Mouse (Mus musculus) hindbrain, embryonic 12.5 days (tissue): ENCODE data around the gene Cdk5rap2. TPM values are rescaled to one million over a fixed set of nuclear protein-coding genes. Genes with fewer than 3 reads are reported as not detected.

Source experiments
- ATAC-seq: fragments of 200-750 bp; cut with Nextera tagmentation; 2 replicates; pipeline ENCODE4 v1.8.0; 2017; ENCODE audit warnings: moderate TSS enrichment; ENCODE audit not compliant: low FRiP score
- H3K27ac ChIP-seq: fragments of 300-500 bp; sonication (generic); 2 replicates; pipeline ENCODE4 v1.5.1; 2016; ENCODE audit warnings: mild to moderate bottlenecking
- H3K27me3 ChIP-seq: fragments of 300-500 bp; sonication (generic); 2 replicates; pipeline ENCODE4 v1.6.1; 2016; ENCODE audit warnings: mild to moderate bottlenecking
- H3K36me3 ChIP-seq: fragments of 300-500 bp; sonication (generic); 2 replicates; pipeline ENCODE4 v1.6.1; 2016; ENCODE audit warnings: mild to moderate bottlenecking
- H3K4me1 ChIP-seq: fragments of 300-500 bp; sonication (generic); 2 replicates; pipeline ENCODE4 v1.6.1; 2016
- H3K4me2 ChIP-seq: fragments of 300-500 bp; sonication (generic); replicated peaks from 2 replicates; pipeline ENCODE4 v1.6.1; 2016; ENCODE audit warnings: mild to moderate bottlenecking
- H3K4me3 ChIP-seq: fragments of 300-500 bp; sonication (generic); 2 replicates; pipeline ENCODE4 v1.5.1; 2016; ENCODE audit warnings: mild to moderate bottlenecking
- H3K9ac ChIP-seq: fragments of 300-500 bp; sonication (generic); 2 replicates; pipeline ENCODE4 v1.6.1; 2016; ENCODE audit warnings: mild to moderate bottlenecking, moderate library complexity
- H3K9me3 ChIP-seq: fragments of 300-500 bp; sonication (generic); replicated peaks from 2 replicates; pipeline ENCODE4 v1.6.1; 2016; ENCODE audit warnings: mild to moderate bottlenecking
- WGBS: fragments of 180-500 bp; shearing (Covaris S2); methylation state at CpG from one replicate; pipeline ENCODE4 v1.1.7; 2016; 5-methylcytosine and 5-hydroxymethylcytosine counted together
- polyA plus RNA-seq: library from polyadenylated mRNA; unstranded; fragments of >200 nt; fragmentation: Nextera tagmentation; extraction: Ambion mirVana; gene quantifications from 2 replicates; pipeline ENCODE4 v1.2.1, GENCODE M21; 2016

Gene Cdk5rap2
- polyA plus RNA-seq, 1 experiment from 2014 or later: 24.2 TPM

GRCm38 (mm10) chr4:70396701-70397100 is 13.5 kb downstream of the Cdk5rap2 start:
- H3K27me3 ChIP-seq: no peaks in the 10 kb centered on the region
- H3K4me3 ChIP-seq: no peak overlapping the region
- no peaks in the 10 kb centered on the region for H3K4me1 ChIP-seq
- H3K36me3 ChIP-seq: peaks cover 2% of the 10 kb centered on the region; the same call in 1 of the 2 replicates
- H3K9ac ChIP-seq: no peak overlapping the region
- ATAC-seq: no peak
- H3K4me2 ChIP-seq: no peak overlapping the region
- no peaks in the 10 kb centered on the region for H3K9me3 ChIP-seq
- no peak overlapping the region for H3K27ac ChIP-seq
- WGBS: 94% methylated on average over 5 of the region's 5 CpGs

DNA sequence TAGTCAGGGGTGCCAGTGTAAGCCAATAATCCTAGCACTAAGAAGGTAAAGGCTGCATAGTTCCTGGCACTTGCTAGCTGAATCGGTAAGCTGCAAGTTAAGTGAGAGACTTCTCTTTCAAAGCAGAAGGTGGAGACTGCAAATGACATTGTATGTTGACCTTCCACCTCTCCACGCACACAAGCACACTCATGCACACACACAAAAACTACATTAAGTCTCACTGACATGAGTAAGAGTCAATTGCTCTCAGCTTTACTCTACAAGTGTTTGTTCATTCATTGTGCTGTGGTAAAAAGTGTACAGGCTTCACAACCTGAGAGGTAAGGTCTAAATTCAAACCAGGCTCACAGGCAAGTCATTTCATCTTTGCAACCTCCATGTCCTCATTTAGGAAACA is 15.5 kb downstream of the Cdk5rap2 start:
- WGBS: 84% methylated on average over 2 of the region's 2 CpGs
- ATAC-seq: no peak
- H3K9ac ChIP-seq: no peak overlapping the region
- no peaks in the 10 kb centered on the region for H3K4me1 ChIP-seq
- 0 out of 2 replicates have a peak, but pooled peaks cover 2% of the 10 kb centered on the region for H3K36me3 ChIP-seq
- no peaks in the 10 kb centered on the region for H3K27me3 ChIP-seq
- no peak overlapping the region for H3K4me2 ChIP-seq
- no peaks in the 10 kb centered on the region for H3K9me3 ChIP-seq
- H3K4me3 ChIP-seq: no peak overlapping the region
- H3K27ac ChIP-seq: no peak overlapping the region

- Histone ChIP-seq H3K4me3 (no peak overlapping the region), H3K9me3 (no peaks in the 10 kb centered on the region), H3K36me3 (no peaks in the 10 kb centered on the region), H3K4me1 (no peaks in the 10 kb centered on the region), H3K4me2 (no peak overlapping the region), H3K9ac (no peak overlapping the region), H3K27ac (no peak overlapping the region), H3K27me3 (no peaks in the 10 kb centered on the region)
- no peak for ATAC-seq
- WGBS: 92% methylated on average over 11 of the region's 11 CpGs
These were observed 18.4 kb downstream of the Cdk5rap2 start for GRCm38 (mm10) chr4:70391760-70392372.

GRCm38 (mm10) chr4:70391073-70391472 is 19.2 kb downstream of the Cdk5rap2 start:
- Histone ChIP-seq H3K9me3 (no peaks in the 10 kb centered on the region), H3K4me1 (no peaks in the 10 kb centered on the region), H3K9ac (no peak overlapping the region), H3K4me3 (no peak overlapping the region), H3K27me3 (no peaks in the 10 kb centered on the region), H3K4me2 (no peak overlapping the region), H3K36me3 (no peaks in the 10 kb centered on the region), H3K27ac (no peak overlapping the region)
- ATAC-seq: no peak
- 86% methylated on average over 9 of the region's 9 CpGs for WGBS

GRCm38 (mm10) chr4:70386206-70386605 is 24.0 kb downstream of the Cdk5rap2 start:
- no peak overlapping the region for H3K27ac ChIP-seq
- no peaks in the 10 kb centered on the region for H3K36me3 ChIP-seq
- no peaks in the 10 kb centered on the region for H3K27me3 ChIP-seq
- 96% methylated on average over 5 of the region's 5 CpGs for whole genome bisulfite sequencing
- H3K4me3 ChIP-seq: no peak overlapping the region
- ATAC-seq: no peak
- H3K4me2 ChIP-seq: no peak overlapping the region
- H3K4me1 ChIP-seq: no peaks in the 10 kb centered on the region
- no peak overlapping the region for H3K9ac ChIP-seq
- no peaks in the 10 kb centered on the region for H3K9me3 ChIP-seq

- Histone ChIP-seq H3K9me3 (no peaks in the 10 kb centered on the region), H3K36me3 (peaks cover 16% of the 10 kb centered on the region), H3K27ac (no peak overlapping the region), H3K27me3 (no peaks in the 10 kb centered on the region), H3K4me2 (no peak overlapping the region), H3K9ac (no peak overlapping the region), H3K4me3 (no peak overlapping the region), H3K4me1 (no peaks in the 10 kb centered on the region)
- no peak for ATAC-seq
- WGBS: 67% methylated on average over 4 of the region's 4 CpGs
These were observed 32.9 kb downstream of the Cdk5rap2 start for GRCm38 (mm10) chr4:70377359-70377758.

DNA sequence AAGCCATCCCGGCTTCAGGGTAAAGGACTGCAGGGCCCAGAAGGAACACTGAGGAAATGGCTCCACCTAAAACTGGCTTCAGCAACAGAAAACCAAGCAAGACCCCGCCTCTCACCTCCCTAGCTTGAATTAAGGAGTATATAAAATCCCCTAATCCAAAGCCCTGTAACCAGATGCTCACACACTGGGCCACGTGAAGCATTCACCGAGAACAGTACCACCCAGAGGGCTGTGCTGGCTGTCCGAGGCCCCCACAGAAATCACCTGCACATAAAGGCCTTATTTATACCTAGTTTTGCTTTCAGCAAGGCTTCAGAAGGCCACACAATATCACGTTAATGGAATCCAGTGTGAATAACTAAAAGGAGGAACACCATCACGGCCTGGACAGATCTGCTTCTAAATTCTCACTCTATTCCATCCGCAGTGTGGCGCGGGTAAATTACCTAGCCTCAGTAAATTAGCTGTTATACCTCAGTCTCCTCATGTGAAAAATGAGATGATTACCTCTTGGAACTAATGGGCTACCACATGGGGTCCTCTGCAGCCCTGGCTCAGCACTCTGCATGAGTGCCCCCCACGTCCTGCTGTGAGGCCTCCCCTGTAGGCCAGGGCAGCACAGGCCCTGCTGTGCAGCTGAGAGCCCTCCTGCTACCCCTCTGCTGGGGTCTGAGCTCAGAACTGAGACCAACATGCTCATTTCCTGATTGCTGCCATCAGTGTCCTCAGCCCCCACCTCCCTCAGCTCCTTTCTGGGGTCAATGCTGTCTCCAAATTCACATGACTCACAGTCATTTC is 45.0 kb downstream of the Cdk5rap2 start:
- peak overlapping the region; percentile 55 for H3K27ac ChIP-seq
- no peak overlapping the region for H3K4me3 ChIP-seq
- ATAC-seq: peak; percentile 92
- H3K4me2 ChIP-seq: no peak overlapping the region
- H3K36me3 ChIP-seq: 0 out of 2 replicates have a peak, but pooled peaks cover 4% of the 10 kb centered on the region
- no peak overlapping the region for H3K9ac ChIP-seq
- H3K4me1 ChIP-seq: peaks cover 14% of the 10 kb centered on the region
- H3K27me3 ChIP-seq: no peaks in the 10 kb centered on the region
- 60% methylated on average over 11 of the region's 11 CpGs for WGBS
- no peaks in the 10 kb centered on the region for H3K9me3 ChIP-seq

- H3K4me1 ChIP-seq: peaks cover 14% of the 10 kb centered on the region
- H3K9ac ChIP-seq: no peak overlapping the region
- no peak for ATAC-seq
- no peak overlapping the region for H3K4me2 ChIP-seq
- H3K9me3 ChIP-seq: no peaks in the 10 kb centered on the region
- 0 out of 2 replicates have a peak, but pooled peaks cover 10% of the 10 kb centered on the region for H3K36me3 ChIP-seq
- H3K27me3 ChIP-seq: no peaks in the 10 kb centered on the region
- 52% methylated on average over 4 of the region's 4 CpGs for WGBS
- no peak overlapping the region for H3K27ac ChIP-seq
- no peak overlapping the region for H3K4me3 ChIP-seq
These were observed 48.9 kb downstream of the Cdk5rap2 start for GRCm38 (mm10) chr4:70361366-70361765.

GRCm38 (mm10) chr4:70355659-70356350 is 54.4 kb downstream of the Cdk5rap2 start:
- no peaks in the 10 kb centered on the region for H3K4me1 ChIP-seq
- ATAC-seq: peak; percentile 65
- H3K27me3 ChIP-seq: no peaks in the 10 kb centered on the region
- no peak overlapping the region for H3K9ac ChIP-seq
- H3K27ac ChIP-seq: no peak overlapping the region
- no peak overlapping the region for H3K4me2 ChIP-seq
- no peak overlapping the region for H3K4me3 ChIP-seq
- H3K36me3 ChIP-seq: peaks cover 32% of the 10 kb centered on the region
- 71% methylated on average over 9 of the region's 9 CpGs for WGBS
- H3K9me3 ChIP-seq: no peaks in the 10 kb centered on the region

DNA sequence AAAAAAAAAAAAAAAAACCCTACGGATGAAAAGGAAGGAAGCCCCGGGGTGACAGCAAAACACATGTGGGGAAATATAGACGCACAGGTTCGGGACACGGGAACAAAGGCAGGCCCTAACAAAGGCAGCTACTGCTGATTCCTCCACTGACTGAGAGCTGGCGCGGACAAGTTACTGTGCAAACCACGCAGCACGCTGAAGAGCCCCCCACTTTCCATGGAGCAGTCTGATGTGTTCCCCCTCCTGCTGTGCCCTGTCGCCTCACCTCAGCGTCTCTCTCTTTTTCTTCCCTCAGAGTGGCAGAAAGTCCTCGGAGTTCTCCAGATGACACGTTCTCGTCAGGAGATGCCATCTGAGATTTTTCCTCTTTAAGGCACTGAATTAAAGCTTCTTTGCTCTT is 55.8 kb downstream of the Cdk5rap2 start:
- H3K4me3 ChIP-seq: no peak overlapping the region
- H3K9ac ChIP-seq: no peak overlapping the region
- no peak overlapping the region for H3K27ac ChIP-seq
- no peak overlapping the region for H3K4me2 ChIP-seq
- H3K4me1 ChIP-seq: no peaks in the 10 kb centered on the region
- H3K9me3 ChIP-seq: no peaks in the 10 kb centered on the region
- peaks cover 30% of the 10 kb centered on the region for H3K36me3 ChIP-seq
- H3K27me3 ChIP-seq: no peaks in the 10 kb centered on the region
- no peak for ATAC-seq
- WGBS: 78% methylated on average over 14 of the region's 14 CpGs

GRCm38 (mm10) chr4:70353656-70354055 is 56.6 kb downstream of the Cdk5rap2 start:
- Histone ChIP-seq H3K4me3 (no peak overlapping the region), H3K4me2 (no peak overlapping the region), H3K27me3 (no peaks in the 10 kb centered on the region), H3K9me3 (no peaks in the 10 kb centered on the region), H3K9ac (no peak overlapping the region), H3K4me1 (no peaks in the 10 kb centered on the region), H3K27ac (no peak overlapping the region), H3K36me3 (peaks cover 38% of the 10 kb centered on the region)
- ATAC-seq: no peak
- WGBS: 80% methylated on average over 3 of the region's 3 CpGs

DNA sequence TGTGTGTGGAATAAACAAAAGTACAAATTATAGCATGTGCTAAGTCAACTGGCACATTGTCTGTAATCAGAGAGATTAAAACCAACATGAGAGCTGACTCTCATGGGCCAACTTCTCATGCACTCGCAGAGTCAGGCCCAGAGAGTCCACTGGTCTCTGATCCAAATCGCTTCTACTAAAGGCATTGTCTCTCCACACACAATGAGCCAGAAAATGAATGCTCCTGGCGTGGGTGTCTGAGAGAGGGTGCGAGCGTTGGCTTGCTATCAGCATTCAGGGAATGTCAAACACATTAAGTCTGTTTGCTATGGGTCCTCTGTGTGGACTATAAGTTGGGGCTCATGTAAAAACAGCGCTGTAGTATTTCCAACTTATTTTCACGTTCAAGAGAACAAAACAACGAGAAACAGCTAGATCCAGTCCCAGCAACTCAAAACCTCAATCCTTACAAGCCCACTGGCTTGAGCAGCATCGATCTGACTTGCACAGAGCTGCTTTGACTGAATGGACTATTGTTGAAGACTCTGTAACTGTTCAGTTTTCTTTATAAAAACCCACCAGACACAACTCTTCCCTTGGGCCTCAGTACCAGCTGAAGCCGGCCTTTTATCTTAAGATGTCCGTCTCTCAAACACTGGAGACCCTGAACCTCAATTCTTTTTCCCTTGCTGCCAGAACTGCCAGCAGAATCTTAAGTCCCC is 74.6 kb downstream of the Cdk5rap2 start:
- WGBS: 51% methylated on average over 11 of the region's 11 CpGs
- Histone ChIP-seq H3K4me1 (peaks cover 6% of the 10 kb centered on the region; the same call in 1 of the 2 replicates), H3K27ac (no peak overlapping the region; the same call in 1 of the 2 replicates), H3K9me3 (no peaks in the 10 kb centered on the region), H3K9ac (no peak overlapping the region), H3K4me2 (no peak overlapping the region), H3K27me3 (no peaks in the 10 kb centered on the region), H3K36me3 (0 out of 2 replicates have a peak, but pooled peaks cover 4% of the 10 kb centered on the region), H3K4me3 (no peak overlapping the region)
- ATAC-seq: no peak
